Mouse (Mus musculus) embryo, embryonic 10 days (tissue): ENCODE data around the gene Spon1.
A peak's percentile ranks its signal among the peaks of the same experiment; 100 is the strongest.

Experiments
- DNase-seq: peaks from one replicate; pipeline ENCODE4 v3.0.0-alpha.2; 2015; ENCODE audit warnings: low spot score

Spon1 gene

DNA sequence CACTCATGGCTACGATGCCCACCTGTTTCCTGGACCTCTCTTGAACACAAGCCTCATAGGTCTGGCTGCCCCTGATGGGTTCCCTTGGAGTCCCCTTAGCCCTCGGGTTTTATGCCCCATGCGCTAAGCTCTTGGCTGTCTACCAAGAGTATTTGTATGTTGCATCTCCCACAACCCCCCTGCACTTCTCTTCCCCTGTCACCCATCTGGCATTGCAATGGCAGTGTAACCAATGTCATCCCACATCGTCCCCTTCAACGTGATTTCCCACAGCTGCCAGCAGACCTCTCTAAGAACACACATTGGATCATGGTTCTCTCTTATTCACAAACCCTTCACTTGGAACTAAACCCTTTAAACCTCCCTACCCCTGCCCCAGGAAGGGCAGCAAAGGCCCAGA, 239.7 kb downstream of the Spon1 start:
- DNase-seq = no peak

DNA sequence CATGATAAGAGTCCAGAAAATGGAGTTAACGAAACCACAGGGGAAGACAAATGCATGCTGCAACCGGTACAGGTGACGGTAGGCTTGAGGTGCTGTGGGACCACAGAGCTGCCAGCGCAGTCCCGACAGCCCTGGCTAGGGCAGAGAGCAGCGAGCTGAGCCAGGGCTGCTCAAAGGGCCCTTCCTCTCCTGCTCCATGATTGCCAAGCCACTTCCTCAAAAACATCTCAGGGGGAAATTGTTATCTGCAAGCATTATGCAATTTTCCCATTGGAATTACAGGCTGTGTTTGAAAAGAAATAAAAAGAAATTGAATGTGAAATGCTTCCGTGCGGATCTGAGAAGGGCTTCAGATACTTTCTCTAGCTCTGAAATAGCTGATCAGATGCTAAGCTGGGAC, 240.7 kb downstream of the Spon1 start:
- no peak for DNase-seq

DNA sequence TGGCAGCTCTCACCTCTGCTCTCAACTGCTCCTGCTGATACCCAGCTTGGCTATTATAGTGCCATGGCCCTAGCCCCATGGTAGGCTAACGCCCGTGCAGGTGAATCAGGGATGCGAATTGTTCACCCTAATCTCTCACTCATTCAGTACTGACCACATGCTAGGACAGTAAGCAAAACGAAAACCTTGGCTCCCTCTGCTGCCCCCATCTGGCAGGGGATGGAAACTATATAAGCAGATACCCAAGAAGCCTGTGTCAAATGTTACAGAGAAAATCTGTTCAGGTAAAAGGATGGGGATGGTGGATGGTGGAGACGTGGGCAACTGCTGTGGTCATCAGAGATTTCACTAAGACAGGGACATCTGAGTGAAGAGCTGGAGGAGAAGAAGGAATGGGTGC, 241.8 kb downstream of the Spon1 start:
- peak; percentile 47 for DNase-seq

DNA sequence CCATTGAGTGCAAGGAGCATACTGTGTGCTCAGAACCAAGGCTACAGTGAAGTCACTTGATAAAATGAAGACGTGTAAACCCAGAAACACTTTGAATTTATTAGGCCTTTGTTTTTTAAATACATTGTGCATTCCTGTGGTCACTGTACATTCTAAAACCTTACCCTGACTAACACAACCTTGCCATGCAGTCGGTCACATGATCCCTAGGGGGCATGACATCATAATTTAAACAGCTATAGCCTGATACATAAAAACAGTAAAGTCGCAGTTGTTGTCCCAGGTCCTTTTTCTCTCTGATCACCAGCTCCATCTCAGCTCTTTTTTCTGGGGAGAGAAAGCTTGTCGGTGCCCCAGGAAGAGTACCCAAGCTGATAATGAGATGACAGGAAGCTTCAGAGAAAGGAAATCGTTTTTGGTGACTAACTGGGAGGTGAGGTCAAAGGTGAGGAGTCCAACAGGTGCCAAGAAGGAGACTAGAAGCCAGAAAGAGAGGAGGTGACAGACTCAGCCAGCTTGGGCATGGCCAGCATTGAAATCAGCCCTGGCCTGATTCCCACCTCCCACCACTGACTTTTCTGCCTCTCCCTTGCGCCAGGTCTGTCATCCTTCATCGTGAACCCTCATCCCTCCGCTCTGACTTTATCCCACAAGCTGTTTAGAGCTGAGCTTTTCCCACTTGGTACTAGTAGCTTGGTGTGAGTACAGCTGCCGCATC, 246.1 kb downstream of the Spon1 start:
- DNase-seq = no peak

DNA sequence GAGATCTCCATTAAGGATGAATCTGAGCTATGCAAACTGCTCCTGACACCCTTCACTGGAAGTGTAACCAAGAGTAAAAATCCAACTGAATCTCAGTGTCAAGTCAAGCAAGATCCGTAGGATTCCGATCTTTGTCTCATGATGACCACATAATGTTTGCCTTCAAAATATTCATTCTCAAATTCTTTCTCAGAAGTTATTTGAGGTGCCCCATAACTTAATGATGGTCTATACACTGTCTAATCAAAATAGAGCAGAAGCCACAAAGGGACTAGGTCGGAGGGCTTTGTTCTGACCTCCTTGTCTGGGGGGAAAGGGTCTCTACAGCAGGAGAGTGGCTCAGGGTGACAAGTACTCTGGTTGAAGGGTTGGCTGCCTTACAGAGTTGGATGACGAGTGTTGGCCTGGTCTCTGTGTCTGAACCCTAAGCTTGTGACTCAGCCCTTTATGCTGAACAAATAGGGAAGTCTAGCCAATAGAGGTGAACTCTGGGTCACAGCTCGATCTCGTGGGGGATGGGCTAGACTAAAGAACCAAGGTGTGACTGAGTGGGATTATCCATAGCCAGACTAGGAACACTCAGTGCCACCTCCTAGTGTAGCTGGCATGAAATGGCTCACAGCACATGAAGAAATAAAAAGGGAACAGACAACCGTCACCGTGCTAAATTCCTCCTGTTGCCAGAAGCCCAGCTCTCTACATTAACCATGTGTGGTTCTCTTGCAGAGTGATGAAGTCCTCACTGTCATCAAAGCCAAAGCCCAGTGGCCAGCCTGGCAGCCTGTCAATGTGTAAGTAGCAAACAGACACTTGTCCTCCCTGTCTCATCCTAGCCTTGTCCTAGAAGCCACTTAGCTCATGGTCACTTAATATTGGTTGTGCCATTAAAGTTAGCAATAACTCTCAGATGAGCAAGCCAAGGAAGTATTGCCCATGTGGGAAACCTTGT, 250.5 kb downstream of the Spon1 start:
- DNase-seq = no peak

DNA sequence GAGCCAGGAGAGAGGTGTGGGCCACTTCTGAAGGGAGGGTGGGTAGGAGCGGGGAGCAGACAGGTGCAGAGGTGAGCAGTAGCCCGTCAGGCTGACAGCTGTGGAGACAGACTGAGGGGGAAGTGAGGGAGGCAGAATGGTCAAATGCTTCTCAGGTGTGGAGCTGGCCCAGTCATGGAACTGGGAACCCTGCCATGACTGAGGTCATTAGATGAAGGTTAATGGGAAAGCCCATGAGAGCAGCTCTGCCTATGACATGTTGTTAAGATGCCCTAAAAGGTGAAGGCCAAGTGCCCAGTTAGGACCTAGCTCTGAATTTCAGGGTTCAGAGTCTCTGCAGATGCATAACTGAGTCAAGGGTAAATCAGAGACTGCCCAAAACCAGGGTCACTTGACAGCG, 253.1 kb downstream of the Spon1 start:
- DNase-seq = no peak

DNA sequence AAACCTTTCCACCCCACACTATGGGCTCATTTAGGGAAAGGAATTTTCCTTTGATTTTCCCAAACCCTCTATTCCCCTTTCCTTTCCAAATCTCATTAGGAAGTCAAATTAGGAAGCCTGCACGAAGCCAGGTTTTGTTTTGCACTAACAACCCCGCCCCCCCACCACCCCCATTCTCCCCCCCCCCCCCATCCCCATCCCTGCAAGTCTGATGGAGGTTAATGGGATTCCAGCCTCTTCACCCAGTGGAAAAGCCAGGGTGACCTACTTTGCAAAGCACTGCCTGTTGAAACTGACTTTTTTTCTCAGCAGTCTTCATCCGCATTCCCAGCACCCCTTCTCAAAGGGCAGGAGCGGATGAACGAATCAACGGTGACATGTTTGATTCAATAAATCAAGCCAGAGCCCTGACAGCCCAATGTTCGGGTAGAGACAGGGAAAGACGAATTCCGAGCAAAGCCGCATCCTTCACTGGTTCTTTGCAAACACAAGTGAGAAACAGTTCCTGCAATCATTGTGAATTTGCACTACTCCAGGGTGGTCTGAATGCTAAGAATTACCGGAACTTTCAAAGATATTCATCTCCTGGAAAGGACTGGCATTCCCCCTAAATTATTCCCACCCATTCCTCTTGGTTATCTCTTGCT, 254.4 kb downstream of the Spon1 start:
- DNase-seq = peak; percentile 29

DNA sequence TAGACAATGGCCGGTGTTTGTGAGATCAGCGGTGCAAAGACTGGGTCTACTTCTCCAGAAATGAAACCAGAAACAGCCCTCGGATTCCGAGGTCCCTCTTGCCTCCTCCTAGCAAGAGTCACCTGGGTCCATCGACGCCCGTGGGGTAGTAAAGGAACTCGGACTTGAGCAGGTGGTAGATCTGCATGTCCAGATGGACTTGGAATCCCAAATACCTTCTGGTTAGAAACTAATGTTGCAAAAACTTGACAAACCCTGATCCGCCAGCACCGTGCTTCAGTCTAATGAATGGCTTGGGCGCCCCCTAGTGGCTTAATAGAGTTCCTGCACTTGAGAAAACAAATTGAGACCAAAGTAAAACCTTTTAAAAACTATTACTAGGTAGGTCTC, 254.9 kb downstream of the Spon1 start:
- DNase-seq = peak; percentile 85

DNA sequence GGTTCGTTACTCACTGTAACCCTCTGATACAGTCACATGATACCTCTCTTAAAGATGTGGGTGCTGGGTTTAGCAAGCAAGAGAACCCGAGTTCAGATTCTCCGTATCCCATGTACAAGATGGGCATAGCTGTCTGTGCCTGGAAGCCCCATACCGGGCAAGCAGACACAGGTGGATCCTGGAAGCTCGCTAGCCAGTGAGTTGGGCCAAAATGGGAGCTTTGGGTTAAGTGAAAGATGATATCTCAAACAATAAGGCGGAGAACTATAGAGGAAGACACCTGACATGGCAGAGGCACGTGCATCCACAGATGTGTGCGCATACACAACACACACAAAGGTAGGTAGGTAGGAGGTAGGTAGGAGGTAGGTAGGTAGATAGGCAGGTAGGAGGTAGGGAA, 261.1 kb downstream of the Spon1 start:
- DNase-seq = no peak

DNA sequence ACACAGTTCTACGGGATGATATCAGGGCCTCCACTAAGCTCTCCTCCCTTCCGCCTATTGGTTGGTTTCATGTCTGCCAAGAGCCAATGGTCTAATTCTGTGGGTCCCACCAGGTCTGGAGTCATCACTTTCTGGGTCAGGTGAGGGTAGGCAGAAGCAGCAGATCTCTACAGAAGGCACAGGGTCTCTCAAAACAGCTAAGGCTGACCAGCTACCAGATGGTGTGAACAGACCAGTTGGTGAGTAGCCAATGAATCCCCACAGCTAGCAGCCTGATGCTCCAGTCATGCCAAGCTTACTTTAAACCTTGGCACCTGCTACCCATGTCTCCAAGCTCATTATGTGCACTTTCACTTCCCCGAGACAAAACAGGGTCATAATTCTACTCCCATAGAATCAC, 261.6 kb downstream of the Spon1 start:
- DNase-seq = no peak

DNA sequence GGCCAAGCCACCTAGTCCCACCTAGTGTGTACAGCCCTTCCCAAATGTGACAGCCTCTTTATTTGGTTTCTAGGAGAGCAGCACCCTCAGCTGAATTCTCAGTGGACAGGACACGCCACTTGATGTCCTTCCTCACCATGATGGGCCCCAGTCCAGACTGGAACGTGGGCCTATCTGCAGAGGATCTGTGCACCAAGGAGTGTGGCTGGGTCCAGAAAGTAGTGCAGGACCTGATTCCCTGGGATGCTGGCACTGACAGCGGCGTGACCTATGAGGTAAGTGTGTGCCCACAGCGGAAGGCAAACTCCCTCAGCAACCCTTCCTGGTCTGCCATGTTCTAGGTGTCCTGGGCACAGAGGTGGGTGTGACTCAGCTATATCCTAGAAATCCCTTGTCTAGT, 263.0 kb downstream of the Spon1 start:
- DNase-seq = no peak

DNA sequence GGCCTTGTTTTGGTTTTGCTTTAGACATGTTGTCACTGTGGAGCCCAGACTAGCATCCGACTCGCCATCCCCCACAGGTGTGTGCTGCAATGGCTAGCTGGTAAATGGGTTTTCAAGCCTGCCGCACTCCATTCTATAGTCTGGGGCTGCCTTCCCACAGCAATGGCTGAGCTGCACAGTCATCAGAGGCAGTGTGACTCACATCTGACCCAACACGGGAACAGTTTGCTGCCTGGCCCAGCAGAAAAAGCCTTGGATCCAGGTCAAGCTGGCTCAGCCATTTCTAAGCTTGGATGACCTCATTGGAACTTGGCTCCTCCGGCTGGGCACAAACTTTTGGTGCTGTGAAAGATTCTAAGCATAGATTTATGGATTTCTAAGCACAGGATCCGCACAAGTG, 263.8 kb downstream of the Spon1 start:
- DNase-seq = no peak

DNA sequence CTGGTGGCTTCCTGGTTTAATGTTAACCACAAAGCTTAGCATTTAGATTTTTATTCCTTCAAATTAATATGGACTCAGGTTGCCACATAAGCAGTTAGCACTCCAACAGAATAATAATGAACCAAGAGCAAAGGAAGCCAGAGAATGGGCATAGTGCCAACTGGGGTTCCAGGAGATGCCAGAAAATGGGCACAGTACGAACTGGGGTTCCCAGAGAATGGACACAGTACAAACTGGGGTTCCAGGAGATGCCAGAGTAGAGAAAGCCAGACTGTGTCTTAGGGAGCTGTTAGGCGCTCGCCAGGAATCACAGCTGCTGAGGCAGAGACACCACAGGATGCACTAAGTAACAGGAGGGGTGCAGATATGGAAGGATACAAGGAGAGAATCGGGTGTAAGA, 271.4 kb downstream of the Spon1 start:
- no peak for DNase-seq

DNA sequence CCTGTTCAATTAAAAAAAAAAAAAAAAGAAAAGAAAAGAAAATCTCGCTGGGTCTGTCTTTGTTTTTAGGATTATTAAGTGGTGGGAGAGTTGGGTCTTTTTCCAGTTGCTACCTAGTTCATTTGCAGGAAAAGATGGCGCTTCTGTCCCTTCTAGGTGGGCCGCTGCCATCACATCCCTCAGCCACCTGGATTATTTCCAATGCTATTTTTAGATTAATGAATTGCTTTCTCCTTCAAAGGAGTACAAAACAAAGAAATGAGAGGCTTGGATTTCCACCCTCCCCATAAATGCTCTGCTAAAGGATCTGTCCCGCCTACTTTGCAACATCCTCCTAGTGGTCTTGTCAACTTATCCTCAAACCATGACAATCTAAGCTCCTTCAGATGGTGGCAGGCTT, 275.6 kb downstream of the Spon1 start:
- no peak for DNase-seq

DNA sequence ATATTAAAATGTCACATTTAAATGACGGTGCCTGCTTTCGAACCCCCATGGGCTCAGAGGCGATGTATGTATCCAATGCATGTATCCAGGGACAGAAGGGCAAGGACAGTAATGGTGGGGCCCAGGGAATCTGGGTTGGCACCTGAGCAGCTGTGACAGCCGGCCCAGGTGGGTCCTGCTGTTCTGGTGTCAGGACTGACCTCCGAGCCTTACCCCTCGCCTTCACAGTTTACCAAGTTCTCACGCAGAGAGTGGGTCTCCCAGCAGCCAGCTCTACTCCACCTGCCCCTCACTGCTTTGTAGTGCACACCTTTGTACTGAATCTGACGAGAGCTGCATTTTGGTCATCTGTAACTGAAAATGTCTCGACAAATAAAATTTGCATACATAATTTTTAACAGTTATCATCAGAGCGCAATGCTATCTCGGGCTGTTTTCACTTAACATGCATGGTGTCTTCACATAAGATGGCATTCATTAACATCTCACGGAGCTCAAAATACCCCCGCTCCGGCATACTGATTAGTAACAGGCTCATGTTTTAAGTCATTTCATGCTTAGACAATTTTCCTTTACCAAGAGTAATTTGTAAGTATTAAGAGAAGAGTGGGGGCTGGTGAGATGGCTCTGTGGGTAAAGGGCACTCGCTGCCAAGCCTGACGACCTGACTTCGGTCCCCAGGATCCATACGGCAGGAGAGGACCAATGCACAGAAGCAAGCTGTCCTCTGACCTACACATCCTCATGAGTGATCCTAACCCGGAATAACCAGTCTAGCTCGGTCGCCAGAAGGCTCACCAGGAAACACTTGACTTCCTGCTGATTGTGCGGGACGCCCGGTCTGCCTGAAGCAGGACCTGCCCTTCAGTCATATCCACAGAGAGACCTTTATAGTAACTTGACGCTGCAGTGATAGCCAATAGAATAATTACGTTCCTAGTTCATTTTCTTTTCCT, 277.5 kb downstream of the Spon1 start:
- no peak for DNase-seq

DNA sequence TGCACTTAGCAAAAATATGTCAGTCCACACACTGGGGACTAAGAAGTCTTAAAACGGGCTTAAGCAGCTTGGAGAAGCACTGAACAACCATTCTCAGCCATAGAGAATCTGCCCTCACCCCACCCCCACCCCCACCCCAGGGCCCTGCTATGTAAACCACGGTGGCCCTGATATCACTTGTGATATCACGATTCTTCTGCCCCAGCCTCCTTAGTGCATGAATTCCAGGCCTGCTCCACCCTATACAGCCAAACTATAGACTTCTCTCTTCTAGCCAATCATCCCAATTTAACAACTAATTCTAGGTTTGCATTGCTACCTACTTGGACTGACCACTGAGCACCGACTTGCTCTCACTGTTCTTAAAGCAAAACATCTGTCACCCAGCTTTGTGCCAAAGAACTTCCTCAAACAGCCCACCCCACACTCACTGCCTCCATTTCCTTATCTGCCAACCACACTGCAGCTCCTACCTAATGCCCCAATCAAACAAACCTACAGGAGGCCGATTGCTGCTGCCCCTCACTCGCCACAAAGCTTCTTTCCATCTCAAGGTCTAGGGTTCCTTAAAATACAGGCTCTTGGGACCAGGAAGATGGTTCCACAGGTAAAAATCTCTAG, 278.2 kb downstream of the Spon1 start:
- DNase-seq = no peak

DNA sequence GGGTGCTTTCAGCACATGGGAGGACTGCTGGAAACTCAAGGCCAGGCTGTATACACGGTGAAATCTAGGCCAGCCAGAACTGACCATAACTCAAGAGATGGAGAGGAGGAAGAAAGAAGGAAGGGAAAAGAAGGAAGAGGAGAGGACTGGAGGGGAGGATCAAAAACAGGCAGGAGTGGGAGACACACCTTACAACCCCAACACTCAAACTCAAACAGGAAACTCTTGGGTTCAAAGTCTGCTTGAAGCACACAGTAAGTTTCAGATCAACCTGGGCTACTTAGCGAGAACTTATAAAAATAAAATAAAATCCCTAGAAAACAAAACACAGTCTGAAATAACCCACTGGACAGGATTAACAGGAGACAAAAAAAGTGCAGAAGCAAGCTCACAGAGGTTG, 280.0 kb downstream of the Spon1 start:
- no peak for DNase-seq

DNA sequence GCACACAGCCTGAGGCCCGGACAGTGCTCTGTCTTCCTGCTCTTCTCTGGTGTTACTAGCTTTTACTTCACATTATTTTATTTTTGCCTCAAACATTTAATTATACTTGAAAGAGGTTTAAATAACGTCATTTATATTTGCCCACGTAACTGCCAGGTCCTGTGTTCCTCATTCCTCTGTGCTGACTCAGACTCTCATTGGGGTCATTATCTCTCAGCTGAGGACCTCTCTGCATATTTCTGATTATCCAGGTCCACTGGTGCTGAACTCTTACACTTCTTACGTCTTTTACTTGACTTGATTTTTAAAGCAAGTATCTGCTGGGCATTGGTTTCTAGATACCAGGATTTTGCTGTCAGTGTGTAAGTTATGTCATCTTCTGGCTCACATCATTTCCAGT, 287.9 kb downstream of the Spon1 start:
- no peak for DNase-seq

DNA sequence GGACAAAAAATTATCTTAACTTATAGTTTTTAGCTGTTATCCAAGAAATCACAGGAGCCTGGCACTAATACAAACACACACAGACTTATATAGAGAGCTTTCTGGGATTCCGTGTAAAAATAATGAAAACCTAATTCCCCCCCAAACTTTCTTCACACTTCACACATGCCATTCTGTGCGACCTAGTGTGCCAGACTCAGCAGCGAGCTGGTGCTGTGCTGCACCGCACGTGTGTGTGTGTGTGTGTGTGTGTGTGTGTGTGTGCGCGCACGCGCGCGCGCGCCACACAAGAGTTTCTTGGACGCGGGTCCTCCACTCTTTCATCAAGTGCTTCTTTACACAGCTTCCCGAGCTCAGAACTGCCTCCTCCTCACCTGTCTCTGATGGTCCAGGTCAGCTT, 292.4 kb downstream of the Spon1 start:
- DNase-seq = no peak

DNA sequence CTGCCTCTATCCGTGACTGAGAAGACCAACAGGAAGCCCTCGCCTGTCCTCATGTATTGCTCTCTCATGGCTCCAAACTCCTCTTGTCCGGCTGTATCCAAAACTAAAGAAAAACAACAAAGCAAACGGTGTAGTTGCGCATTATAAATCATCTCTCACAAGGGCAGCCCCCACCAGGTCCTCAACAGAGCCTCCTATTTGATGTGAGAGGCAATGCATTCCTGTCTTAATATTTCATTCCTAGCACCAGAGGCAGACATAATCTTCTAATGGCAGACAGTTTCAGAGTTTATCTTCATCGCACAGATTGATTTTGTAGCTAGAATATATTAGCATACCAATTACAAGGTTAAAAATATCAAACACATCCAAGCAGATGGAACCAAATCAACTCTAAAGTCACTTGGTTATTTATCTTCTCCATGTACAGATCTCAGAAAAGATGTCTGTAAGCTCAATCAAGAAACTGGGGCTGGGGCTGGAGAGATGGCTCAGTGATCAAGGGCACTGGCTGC, 293.2 kb downstream of the Spon1 start:
- DNase-seq = no peak

DNA sequence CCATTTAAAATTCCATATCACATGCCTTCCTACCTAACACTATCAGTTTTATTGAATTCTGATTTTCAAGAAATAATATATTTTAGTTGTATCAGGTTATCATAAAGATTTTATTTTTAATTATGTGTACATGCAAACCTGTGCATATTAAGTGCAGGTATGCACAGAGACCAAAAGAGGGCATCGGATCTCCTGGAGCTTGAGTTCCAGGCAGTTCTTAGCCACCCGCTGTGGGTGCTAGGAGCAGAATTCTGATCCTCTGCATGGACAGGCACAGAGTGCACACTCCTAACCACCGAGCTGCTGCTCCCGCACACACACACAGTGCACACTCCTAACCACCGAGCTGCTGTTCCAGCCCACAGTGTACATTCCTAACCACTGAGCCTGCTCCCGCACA, 294.6 kb downstream of the Spon1 start:
- DNase-seq = no peak
